Mouse (Mus musculus) heart, adult 2 months (tissue): ENCODE results near the gene Rtkn2.

Source experiments
- CTCF ChIP-seq: fragments of 200-600 bp; IDR thresholded peaks from 2 replicates; pipeline ENCODE4 v1.8.1; 2022; ENCODE audit warnings: antibody characterized with exemption, mild to moderate bottlenecking, moderate library complexity
- EP300 ChIP-seq: fragments of 200-500 bp; IDR thresholded peaks from 2 replicates; pipeline ENCODE4 v1.6.1; 2011; ENCODE audit warnings: low read depth, low read length, control low read depth; ENCODE audit not compliant: insufficient read depth
- POLR2A ChIP-seq: fragments of 200-500 bp; IDR thresholded peaks from 2 replicates; pipeline ENCODE4 v1.6.1; 2011; ENCODE audit warnings: mild to moderate bottlenecking, low read depth, low read length, control low read depth; ENCODE audit not compliant: insufficient read depth

- TF ChIP-seq POLR2A (no peak), CTCF (no peak), EP300 (no peak)
Measured at GRCm38 (mm10) chr10:68101251-68101650, 121.9 kb downstream of the Rtkn2 start.
